Mouse (Mus musculus) brain, embryonic 14.5 days (tissue): Measurements from ENCODE around the gene Aen.

ENCODE experiments used
- CTCF ChIP-seq: fragments of 200-500 bp; IDR thresholded peaks from 2 replicates; pipeline ENCODE4 v1.5.1; 2012; ENCODE audit warnings: inconsistent platforms, mild to moderate bottlenecking, moderate library complexity, borderline replicate concordance; ENCODE audit not compliant: insufficient read depth, insufficient read length; ENCODE audit errors: extremely low read depth
- POLR2A ChIP-seq: fragments of 200-500 bp; IDR thresholded peaks from 2 replicates; pipeline ENCODE4 v1.6.1; 2012; ENCODE audit warnings: mild to moderate bottlenecking, inconsistent platforms, borderline replicate concordance; ENCODE audit not compliant: poor library complexity, insufficient read depth, insufficient read length, severe bottlenecking; ENCODE audit errors: extremely low read depth

- TF ChIP-seq CTCF, result no peak
- TF ChIP-seq POLR2A, result no peak
These were observed 12.0 kb upstream of the Aen start for GRCm38 (mm10) chr7:78883726-78884060.
